Mouse (Mus musculus) urinary bladder, postnatal 36 days (tissue): ENCODE results near the gene 1700069L16Rik.

ENCODE experiments used
- DNase-seq, 2 experiments: peaks; one replicate each; pipeline ENCODE4 v3.0.0; 2022; ENCODE audit warnings: low spot score in 2 of 2, mixed read lengths in 1 of 2

The 1700069L16Rik gene

GRCm38 (mm10) chr5:113687514-113687913 is 37.1 kb downstream of the 1700069L16Rik start:
- no peak for DNase-seq

GRCm38 (mm10) chr5:113685471-113685870 is 39.1 kb downstream of the 1700069L16Rik start:
- DNase-seq, result no peak

- no peak for DNase-seq
Observed at GRCm38 (mm10) chr5:113683246-113683645, 41.3 kb downstream of the 1700069L16Rik start.

GRCm38 (mm10) chr5:113682472-113682871 is 42.1 kb downstream of the 1700069L16Rik start:
- DNase-seq, result no peak

- no peak for DNase-seq
Observed at GRCm38 (mm10) chr5:113681219-113681618, 43.4 kb downstream of the 1700069L16Rik start.

DNA sequence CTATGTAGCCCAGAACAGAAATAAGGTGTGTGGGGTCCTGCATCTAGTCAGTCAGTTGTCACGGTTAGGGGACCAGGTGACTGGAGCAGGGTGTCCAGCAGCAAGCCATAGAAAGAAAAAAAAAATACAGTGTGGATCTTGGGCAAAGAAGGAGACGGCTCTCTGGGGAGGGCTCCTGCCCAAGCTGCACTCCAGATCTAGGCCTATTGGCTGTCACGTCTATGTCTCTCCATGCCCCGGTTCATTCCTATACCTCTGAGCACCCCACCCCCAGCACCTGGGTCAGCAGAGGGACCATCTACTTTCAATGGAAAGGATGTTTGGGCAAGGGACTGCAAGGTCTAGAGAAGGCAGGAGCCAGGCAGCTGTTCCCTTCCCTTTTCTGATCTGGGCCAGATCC is 45.1 kb downstream of the 1700069L16Rik start:
- DNase-seq, result no peak

GRCm38 (mm10) chr5:113678743-113679452 is 45.7 kb downstream of the 1700069L16Rik start:
- DNase-seq, result no peak

DNA sequence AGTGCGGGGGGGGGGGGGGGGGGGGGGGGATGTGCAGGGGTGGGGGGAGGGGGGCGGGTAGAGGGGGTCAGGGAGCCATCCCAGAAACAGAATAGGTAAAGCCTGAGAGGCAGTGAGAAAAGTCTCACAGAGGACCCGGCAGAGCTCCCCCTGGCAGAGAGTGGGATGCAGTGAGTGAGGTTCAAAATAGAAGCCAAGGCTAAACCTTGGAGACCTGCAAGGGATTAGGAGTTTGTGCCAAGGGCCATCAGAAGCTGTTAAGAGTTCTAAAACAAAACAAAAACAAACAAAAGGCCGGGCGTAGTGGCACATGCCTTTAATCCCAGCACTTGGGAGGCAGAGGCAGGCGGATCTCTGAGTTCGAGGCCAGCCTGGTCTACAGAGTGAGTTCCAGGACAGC is 47.0 kb downstream of the 1700069L16Rik start:
- no peak for DNase-seq

DNA sequence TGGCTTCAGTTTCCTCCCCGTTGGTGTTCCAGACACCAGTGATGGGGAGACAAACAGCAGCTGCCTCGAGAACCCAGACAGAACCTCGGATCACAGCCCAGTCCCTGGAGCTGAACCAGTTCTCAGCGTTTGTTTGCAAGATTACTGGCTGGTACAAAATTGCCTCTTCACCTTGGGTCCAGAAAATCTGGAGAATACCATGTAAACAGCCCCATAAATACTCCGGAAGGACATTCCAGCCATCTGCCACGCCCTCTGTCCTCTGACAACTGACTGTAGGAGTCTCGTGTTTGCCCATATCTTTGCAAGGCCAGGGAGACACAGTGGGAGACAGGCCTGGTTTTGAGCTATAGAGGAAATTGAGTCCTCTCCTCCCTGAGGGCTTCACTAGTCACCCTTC is 49.7 kb downstream of the 1700069L16Rik start:
- peak; percentile 7 to 26 for DNase-seq

GRCm38 (mm10) chr5:113672456-113672855 is 52.1 kb downstream of the 1700069L16Rik start:
- DNase-seq, result peak; percentile 20 to 63

DNA sequence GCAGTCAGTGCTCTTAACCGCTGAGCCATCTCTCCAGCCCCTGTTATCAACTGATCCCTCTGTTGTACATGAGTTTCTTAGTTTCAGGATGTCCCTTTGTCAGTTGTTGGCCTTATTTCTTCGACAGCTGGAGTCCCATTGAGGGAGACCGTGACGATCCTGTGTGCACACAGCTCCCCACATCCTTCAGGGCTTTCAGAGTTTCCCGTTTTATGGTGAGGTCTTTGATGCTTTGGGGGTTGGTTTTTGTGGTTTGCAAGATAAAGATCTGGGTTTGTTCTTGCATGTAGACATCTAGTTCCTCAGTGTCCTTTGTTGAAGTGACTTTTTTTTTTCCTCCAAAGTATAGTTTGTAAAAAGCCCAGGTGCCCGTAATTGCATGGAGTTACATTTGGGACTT is 54.0 kb downstream of the 1700069L16Rik start:
- DNase-seq, result no peak

DNA sequence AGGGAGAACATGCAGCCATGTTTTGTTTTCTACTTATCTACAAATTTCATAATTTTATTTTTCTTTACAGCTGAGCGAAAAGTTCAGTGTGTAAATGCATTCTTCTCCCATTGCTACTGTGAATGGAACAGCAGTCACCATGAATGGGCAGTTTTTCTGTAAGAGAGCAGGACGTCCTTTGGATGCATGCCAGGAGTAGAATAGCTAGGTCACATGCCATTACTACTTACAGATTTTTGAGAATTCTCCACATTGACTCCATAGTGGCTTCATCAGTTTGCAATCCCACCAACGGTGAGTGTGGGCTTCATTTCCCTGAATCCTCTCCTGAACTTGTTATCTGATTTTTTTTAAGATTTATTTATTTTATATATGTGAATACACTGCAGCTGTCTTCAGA is 54.5 kb downstream of the 1700069L16Rik start:
- DNase-seq, result no peak

DNA sequence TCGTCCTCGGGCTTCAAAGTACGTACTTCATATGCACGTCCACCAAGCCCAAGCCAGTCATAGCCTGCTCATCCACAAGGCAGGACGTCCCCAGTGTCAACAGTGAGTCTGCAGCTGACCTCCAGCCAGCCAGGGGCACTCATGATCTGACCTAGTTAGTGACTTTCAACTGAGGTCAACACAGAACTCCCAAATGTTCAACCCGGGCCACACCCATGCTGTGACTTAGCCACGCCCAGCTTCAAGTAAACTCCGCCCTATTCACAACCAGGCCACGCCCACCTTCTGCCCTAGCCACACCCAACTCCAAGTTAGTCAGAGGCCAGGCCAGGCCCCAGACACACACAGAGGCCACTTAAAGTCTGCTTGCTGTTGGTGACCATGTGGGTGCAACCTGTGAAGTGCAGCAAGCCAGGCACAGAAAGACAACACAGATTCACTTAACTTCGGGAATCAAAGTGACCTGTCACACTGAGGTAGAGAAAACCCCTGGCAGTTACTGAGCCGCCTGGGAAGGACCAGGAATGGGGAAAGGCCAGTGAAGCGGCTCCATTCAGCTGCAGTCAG is 59.9 kb downstream of the 1700069L16Rik start:
- DNase-seq, result no peak

- no peak for DNase-seq
Observed at GRCm38 (mm10) chr5:113664127-113664526, 60.4 kb downstream of the 1700069L16Rik start.

GRCm38 (mm10) chr5:113660872-113661271 is 63.7 kb downstream of the 1700069L16Rik start:
- DNase-seq, result peak; percentile 39 to 77

GRCm38 (mm10) chr5:113654821-113655220 is 69.8 kb downstream of the 1700069L16Rik start:
- DNase-seq, result no peak

- DNase-seq, result no peak
Observed at GRCm38 (mm10) chr5:113654206-113654605, 70.4 kb downstream of the 1700069L16Rik start.

DNA sequence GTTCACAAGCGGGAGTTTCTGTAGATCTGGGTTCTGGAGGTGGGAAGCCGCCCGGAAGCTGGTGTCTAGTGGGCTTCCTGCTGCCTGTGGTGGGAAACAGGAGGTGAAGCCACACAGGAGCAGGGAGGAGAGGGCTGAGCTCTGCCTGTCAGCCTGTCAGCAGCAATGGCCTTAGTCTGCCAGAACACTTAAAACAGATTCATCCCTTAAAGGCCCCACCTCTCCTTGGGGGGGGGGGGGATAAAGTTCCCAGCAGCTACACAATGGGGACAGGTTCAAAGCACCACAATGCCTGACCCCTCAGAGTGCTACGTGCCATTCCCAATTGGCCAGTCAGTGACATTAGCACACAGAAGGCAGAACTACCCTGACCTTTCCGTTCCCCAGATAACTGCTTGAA is 72.4 kb downstream of the 1700069L16Rik start:
- DNase-seq, result no peak

DNA sequence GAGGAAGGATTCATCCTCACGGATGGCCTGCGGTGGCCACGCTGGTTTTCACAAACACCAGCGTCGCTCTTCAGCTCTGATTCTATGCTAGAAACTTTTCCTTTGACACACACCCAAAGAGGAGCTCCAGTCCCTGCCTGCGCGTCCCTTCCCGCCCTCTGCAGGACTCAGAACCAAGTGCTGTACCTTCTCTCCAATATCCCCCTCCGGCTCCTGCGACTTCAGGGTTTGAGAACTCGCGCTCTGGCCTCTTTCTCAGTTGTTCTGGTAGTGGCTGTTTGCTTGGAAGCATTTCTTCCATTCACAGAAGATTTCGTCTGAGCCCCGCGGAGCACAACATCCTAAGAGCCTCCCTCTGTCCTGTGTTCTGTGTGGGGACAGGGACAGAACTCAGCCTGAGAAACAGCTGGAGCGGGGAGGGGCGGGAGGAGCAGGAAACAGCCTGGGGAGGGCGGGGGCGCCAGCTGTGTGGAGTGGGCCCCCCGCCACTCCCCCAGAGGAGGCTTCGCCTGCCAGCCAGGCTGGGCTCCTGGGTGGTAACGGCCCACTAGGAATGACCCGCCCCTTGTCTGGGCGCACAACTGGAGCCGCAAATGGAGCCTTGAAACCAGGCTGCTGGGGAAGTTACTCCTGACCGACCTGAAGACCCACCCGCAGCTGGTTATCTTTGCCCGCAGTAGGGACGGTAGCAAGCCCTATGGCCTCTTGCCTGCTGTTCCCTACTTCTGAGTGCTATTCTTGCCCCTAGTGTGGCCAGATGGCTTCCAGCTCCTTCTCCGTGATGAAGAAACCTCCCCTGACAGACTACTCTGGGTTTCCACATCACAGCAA is 74.3 kb downstream of the 1700069L16Rik start, which contains the start of gene Cmklr1:
TSS of gene Cmklr1 (minus strand) at position 392 of the 831 bp plus-strand sequence.
- DNase-seq, result peak in 1 of 2 experiments; percentile 54

GRCm38 (mm10) chr5:113648647-113649211 is 75.8 kb downstream of the 1700069L16Rik start:
- DNase-seq, result no peak

GRCm38 (mm10) chr5:113647141-113647540 is 77.4 kb downstream of the 1700069L16Rik start:
- no peak for DNase-seq

DNA sequence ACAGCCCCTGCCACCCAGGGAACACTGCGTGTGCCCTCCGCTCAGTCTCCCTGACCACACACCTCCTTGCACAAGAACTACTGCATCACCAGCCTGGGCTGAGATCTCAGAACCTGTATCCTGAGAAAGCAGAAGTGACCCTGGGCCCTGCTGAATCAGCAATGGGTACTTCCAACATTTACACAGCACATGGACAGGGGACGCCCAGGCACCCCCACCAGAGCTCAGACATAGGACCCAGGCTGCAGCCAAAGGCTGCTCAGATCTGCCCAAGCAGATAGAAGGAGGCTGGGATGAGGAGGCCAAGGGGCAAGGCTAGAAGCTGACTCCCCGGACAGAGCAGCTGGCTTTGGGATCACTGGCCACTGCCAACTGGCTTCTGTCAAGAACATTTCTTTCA is 80.1 kb downstream of the 1700069L16Rik start:
- DNase-seq, result peak in 1 of 2 experiments; percentile 53
